Mouse (Mus musculus): ENCODE measurements around the gene Slc45a1. TPM values are rescaled to one million over a fixed set of nuclear protein-coding genes. Genes with fewer than 3 reads are reported as not detected.
A peak's percentile ranks its signal among the peaks of the same experiment; 100 is the strongest.

The Slc45a1 gene
- total RNA-seq, 2 experiments from 2014 or later, result not detected

- peak; percentile 69 for ATAC-seq (replicated peaks; ENCODE audit: low FRiP score, low TSS enrichment, poor library complexity, severe bottlenecking)
Observed at GRCm38 (mm10) chr4:150663192-150663591, 11.2 kb upstream of the Slc45a1 start.

DNA sequence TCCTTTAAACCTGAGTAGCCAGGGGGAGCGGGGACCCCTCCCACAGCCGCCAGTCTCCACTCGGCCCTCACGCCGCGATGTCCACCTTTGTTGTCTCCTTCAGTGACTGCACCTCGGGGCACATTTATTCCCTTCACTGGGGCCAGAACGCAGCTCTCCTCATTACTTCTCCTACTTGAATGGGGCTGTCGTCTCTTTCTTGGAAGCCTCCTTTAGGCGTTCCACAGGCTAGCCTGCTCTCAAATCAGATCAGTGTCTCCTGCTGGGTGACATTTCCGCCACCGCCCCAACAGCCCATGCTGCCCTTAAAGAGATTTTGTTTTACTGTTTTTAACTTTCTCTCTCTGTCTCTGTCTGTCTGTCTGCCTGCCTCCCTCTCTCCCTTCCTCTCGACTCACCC is 9.9 kb upstream of the Slc45a1 start:
- ATAC-seq (replicated peaks; ENCODE audit: low FRiP score, low TSS enrichment, poor library complexity, severe bottlenecking), result no peak

- no peak for ATAC-seq (replicated peaks; ENCODE audit: low FRiP score, low TSS enrichment, poor library complexity, severe bottlenecking)
Observed at GRCm38 (mm10) chr4:150659926-150660610, 8.1 kb upstream of the Slc45a1 start.

GRCm38 (mm10) chr4:150656504-150656903 is 4.5 kb upstream of the Slc45a1 start:
- no peak for ATAC-seq (replicated peaks; ENCODE audit: low FRiP score, low TSS enrichment, poor library complexity, severe bottlenecking)

- ATAC-seq (replicated peaks; ENCODE audit: low FRiP score, low TSS enrichment, poor library complexity, severe bottlenecking), result peak; percentile 69
Observed at GRCm38 (mm10) chr4:150655989-150656388, 4.0 kb upstream of the Slc45a1 start.

- ATAC-seq (replicated peaks; ENCODE audit: low FRiP score, low TSS enrichment, poor library complexity, severe bottlenecking), result no peak; the same call in 1 of the 2 replicates
Observed at GRCm38 (mm10) chr4:150653072-150653599, 1.2 kb upstream of the Slc45a1 start.

GRCm38 (mm10) chr4:150649327-150649726 is 2.6 kb downstream of the Slc45a1 start:
- ATAC-seq (replicated peaks; ENCODE audit: low FRiP score, low TSS enrichment, poor library complexity, severe bottlenecking), result peak; percentile 87

DNA sequence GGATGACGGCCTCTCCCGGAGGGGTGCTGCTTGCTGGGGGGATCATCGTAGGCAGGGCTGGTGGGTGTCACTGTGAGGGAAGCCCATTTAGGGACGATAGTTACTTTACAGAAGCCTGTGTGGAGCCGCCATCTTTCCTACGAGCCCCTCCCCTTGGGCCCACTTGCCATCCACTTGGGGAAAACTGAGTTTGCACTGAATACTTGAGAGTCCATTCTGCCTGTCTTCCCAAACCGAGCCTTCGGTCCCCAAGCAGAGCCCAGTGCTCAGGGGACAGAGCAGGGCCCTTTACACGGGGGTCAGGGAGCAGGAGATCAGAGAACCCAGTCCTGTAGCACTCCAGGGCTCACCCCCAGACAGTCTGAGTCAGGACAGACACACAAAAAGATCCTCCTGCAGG is 7.7 kb downstream of the Slc45a1 start:
- ATAC-seq (replicated peaks; ENCODE audit: low FRiP score, low TSS enrichment, poor library complexity, severe bottlenecking), result no peak

GRCm38 (mm10) chr4:150636635-150637034 is 15.3 kb downstream of the Slc45a1 start:
- ATAC-seq (replicated peaks; ENCODE audit: low FRiP score, low TSS enrichment, poor library complexity, severe bottlenecking), result no peak

DNA sequence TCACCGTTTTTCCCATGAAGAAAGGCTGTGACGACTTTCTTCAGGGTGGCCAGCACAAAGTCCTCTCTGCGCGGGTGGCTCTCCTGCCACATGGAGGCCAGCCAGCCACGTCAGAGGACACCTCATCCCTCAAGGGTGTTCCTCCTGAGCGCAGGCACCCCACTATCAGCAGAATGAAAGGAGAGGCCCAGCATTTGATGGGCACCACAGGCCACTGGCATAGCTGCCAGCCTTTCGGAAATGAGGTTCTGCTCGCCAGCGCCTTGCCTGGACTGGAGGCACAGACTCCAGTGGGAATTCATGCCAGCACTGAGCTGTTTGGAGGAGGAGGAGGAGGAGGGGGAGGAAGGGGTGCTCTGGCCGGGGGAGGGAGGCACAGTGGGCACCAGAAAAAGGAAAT is 16.4 kb downstream of the Slc45a1 start:
- ATAC-seq (replicated peaks; ENCODE audit: low FRiP score, low TSS enrichment, poor library complexity, severe bottlenecking), result no peak

DNA sequence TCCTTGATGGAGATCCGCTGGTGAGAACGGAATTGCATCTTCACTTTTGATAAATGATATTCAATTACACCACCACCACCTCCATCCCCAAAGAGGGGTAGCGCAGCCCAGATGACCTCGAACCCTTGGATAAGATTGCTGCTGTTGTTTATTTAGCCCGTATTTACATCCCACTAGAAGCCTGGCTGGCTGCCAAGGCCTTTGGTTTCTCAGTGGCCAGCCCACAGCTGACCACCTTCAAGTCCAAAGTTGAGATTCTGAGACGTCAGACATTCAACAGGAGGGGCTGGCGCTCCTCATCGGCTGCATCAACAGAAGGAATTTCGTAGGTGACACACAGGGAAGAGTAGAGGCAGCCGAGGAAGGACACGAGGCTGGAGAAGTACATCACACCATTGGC is 22.7 kb downstream of the Slc45a1 start:
- ATAC-seq (replicated peaks; ENCODE audit: low FRiP score, low TSS enrichment, poor library complexity, severe bottlenecking), result no peak

- ATAC-seq (replicated peaks; ENCODE audit: low FRiP score, low TSS enrichment, poor library complexity, severe bottlenecking), result peak; percentile 78
Observed at GRCm38 (mm10) chr4:150625951-150626732, 25.8 kb downstream of the Slc45a1 start.

- peak; percentile 76 for ATAC-seq (replicated peaks; ENCODE audit: low FRiP score, low TSS enrichment, poor library complexity, severe bottlenecking)
Observed at GRCm38 (mm10) chr4:150625425-150625824, 26.5 kb downstream of the Slc45a1 start.

GRCm38 (mm10) chr4:150624933-150625332 is 27.0 kb downstream of the Slc45a1 start:
- no peak for ATAC-seq (replicated peaks; ENCODE audit: low FRiP score, low TSS enrichment, poor library complexity, severe bottlenecking)

- no peak for ATAC-seq (replicated peaks; ENCODE audit: low FRiP score, low TSS enrichment, poor library complexity, severe bottlenecking)
Observed at GRCm38 (mm10) chr4:150624214-150624823, 27.7 kb downstream of the Slc45a1 start.

DNA sequence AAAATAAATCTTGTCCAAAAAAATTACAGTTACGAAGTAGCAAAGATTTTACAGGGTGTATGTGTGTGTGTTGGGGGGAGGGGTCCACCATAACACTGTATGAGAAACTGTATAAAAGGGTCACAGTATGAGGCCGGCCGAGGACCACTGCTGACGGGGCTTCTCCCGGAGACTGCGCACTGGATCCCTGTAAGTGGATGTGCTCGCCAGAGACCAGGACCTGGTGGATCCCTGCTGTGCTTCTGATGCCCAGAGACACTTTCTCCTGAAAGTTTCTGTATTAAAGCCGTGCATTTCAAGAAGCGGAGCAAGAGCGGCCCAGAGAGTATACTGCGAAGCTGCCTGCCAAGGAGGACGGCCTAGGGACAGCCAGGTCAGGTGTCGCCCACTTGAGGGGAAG is 29.3 kb downstream of the Slc45a1 start:
- ATAC-seq (replicated peaks; ENCODE audit: low FRiP score, low TSS enrichment, poor library complexity, severe bottlenecking), result no peak

DNA sequence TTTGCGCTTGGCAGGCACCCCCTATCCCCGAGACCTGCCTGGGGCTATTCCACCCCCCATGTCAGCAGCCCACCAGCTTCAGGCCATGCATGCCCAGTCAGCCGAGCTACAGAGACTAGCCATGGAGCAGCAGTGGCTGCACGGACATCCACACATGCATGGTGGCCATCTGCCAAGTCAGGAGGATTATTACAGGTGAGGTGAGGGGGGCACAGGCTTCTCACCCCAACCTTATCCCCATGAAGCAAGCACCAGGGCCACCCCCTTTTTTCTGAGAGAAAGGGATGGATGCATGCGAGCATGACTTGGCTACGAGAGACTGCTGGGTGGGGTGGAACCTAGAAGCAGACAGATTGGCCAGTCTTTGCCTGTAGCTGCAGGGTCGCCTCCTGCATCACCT is 33.0 kb downstream of the Slc45a1 start:
- ATAC-seq (replicated peaks; ENCODE audit: low FRiP score, low TSS enrichment, poor library complexity, severe bottlenecking), result no peak

GRCm38 (mm10) chr4:150616841-150617240 is 35.1 kb downstream of the Slc45a1 start:
- no peak for ATAC-seq (replicated peaks; ENCODE audit: low FRiP score, low TSS enrichment, poor library complexity, severe bottlenecking)

- ATAC-seq (replicated peaks; ENCODE audit: low FRiP score, low TSS enrichment, poor library complexity, severe bottlenecking), result no peak
Observed at GRCm38 (mm10) chr4:150616029-150616420, 35.9 kb downstream of the Slc45a1 start.
